Mouse (Mus musculus) intestine, embryonic 15.5 days (tissue): ENCODE results near the gene Cog6. TPM values are rescaled to one million over a fixed set of nuclear protein-coding genes. Genes with fewer than 3 reads are reported as not detected.
"Not testable (repeated sequence)": the region's sequence is repeated elsewhere in the genome, so short reads cannot be mapped to it uniquely, and the experiment has no call there.

ENCODE experiments used
- ATAC-seq: fragments of 200-750 bp; cut with Nextera tagmentation; 2 replicates; pipeline ENCODE4 v1.8.0; 2017; ENCODE audit warnings: moderate TSS enrichment, moderate library complexity
- H3K27ac ChIP-seq: fragments of 300-500 bp; sonication (generic); 2 replicates; pipeline ENCODE4 v1.5.1; 2015; ENCODE audit warnings: mild to moderate bottlenecking, inconsistent platforms
- H3K27me3 ChIP-seq: fragments of 300-500 bp; sonication (generic); replicated peaks from 2 replicates; pipeline ENCODE4 v1.6.1; 2015; ENCODE audit warnings: inconsistent platforms
- H3K36me3 ChIP-seq: fragments of 300-500 bp; sonication (generic); 2 replicates; pipeline ENCODE4 v1.6.1; 2015; ENCODE audit warnings: inconsistent platforms
- H3K4me1 ChIP-seq: fragments of 300-500 bp; sonication (generic); replicated peaks from 2 replicates; pipeline ENCODE4 v1.6.1; 2015; ENCODE audit warnings: inconsistent platforms
- H3K4me2 ChIP-seq: fragments of 300-500 bp; sonication (generic); replicated peaks from 2 replicates; pipeline ENCODE4 v1.6.1; 2015; ENCODE audit warnings: mild to moderate bottlenecking, inconsistent platforms
- H3K4me3 ChIP-seq: fragments of 300-500 bp; sonication (generic); replicated peaks from 2 replicates; pipeline ENCODE4 v1.5.1; 2015; ENCODE audit warnings: inconsistent platforms
- H3K9ac ChIP-seq: fragments of 300-500 bp; sonication (generic); 2 replicates; pipeline ENCODE4 v1.6.1; 2015; ENCODE audit warnings: inconsistent platforms
- H3K9me3 ChIP-seq: fragments of 300-500 bp; sonication (generic); 2 replicates; pipeline ENCODE4 v1.6.1; 2016; ENCODE audit warnings: inconsistent platforms
- WGBS: fragments of 180-500 bp; shearing (Covaris S2); methylation state at CpG from one replicate; pipeline ENCODE4 v1.1.7; 2015; 5-methylcytosine and 5-hydroxymethylcytosine counted together
- polyA plus RNA-seq: library from polyadenylated mRNA; unstranded; fragments of >200 nt; fragmentation: Nextera tagmentation; extraction: Ambion mirVana; gene quantifications from 2 replicates; pipeline ENCODE4 v1.2.1, GENCODE M21; 2015

Cog6 gene
- polyA plus RNA-seq, 1 experiment from 2014 or later = 38.6 TPM

DNA sequence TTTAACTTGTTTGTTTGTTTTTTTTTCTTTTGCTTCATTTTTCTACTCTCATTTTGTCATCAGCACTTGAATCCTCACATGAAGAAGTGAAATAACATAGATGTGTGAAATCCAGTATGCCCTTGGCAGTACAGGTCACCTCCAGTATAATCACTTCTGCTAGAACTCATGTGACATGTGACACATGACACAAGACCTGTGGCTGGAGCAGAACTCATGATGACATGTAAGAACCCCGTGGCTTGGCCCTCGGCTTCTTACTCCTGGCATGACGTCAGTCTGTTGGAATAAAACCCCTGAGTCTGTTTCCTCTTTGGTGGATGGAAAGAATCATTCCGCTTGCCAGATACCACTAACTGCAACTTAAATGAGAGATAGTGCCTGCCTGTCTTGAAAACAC is 10.3 kb upstream of the Cog6 start:
- H3K9me3 ChIP-seq = no peaks in the 10 kb centered on the region
- H3K4me3 ChIP-seq = no peak overlapping the region
- H3K9ac ChIP-seq = no peak overlapping the region

GRCm38 (mm10) chr3:53007411-53007810 is 9.6 kb downstream of the Cog6 start:
- H3K27ac ChIP-seq = no peak overlapping the region
- no peak overlapping the region for H3K4me2 ChIP-seq
- no peaks in the 10 kb centered on the region for H3K4me1 ChIP-seq
- H3K4me3 ChIP-seq = no peak overlapping the region
- H3K36me3 ChIP-seq = no peaks in the 10 kb centered on the region; the same call in none of the 2 replicates
- H3K9ac ChIP-seq = no peak overlapping the region
- no peak for ATAC-seq
- no peaks in the 10 kb centered on the region for H3K27me3 ChIP-seq
- 92% methylated on average over 8 of the region's 8 CpGs for WGBS
- no peaks in the 10 kb centered on the region for H3K9me3 ChIP-seq

More for the DNA sequence above, 10.3 kb upstream of the Cog6 start:
- Histone ChIP-seq H3K36me3 (no peaks in the 10 kb centered on the region), H3K27me3 (no peaks in the 10 kb centered on the region), H3K27ac (no peak overlapping the region), H3K4me2 (no peak overlapping the region), H3K4me1 (no peaks in the 10 kb centered on the region)
- 78% methylated on average over 4 of the region's 4 CpGs for WGBS
- ATAC-seq = no peak

GRCm38 (mm10) chr3:53004406-53005114 is 12.5 kb downstream of the Cog6 start:
- Histone ChIP-seq H3K9me3 (no peaks in the 10 kb centered on the region), H3K9ac (no peak overlapping the region), H3K36me3 (no peaks in the 10 kb centered on the region; the same call in none of the 2 replicates), H3K4me3 (no peak overlapping the region), H3K4me2 (no peak overlapping the region), H3K4me1 (0 out of 2 replicates have a peak, but pooled peaks cover 2% of the 10 kb centered on the region), H3K27me3 (no peaks in the 10 kb centered on the region), H3K27ac (no peak overlapping the region)
- no peak for ATAC-seq
- WGBS = 69% methylated on average over 2 of the region's 2 CpGs

DNA sequence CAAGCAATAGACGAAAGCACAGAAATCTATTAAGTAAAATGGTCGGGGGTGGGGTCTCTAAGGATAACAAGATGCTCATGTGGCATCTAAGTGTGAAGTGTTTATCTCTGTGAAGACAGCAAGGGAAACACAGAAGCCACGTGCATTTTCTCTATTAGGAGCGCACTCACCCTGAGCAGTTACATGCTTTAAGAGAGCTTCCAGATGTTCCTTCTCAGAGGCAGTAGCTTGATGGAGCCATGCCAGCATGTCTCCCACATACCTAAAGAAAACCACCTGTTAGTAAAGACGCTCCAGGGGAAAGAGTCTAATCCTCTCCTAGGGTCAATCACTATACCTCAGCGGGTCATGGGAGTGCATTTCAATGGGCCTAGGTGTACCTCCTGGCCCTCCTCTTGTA is 15.0 kb downstream of the Cog6 start:
- Histone ChIP-seq H3K27ac (no peak overlapping the region), H3K4me1 (0 out of 2 replicates have a peak, but pooled peaks cover 2% of the 10 kb centered on the region), H3K4me2 (no peak overlapping the region), H3K36me3 (no peaks in the 10 kb centered on the region; the same call in none of the 2 replicates), H3K9ac (no peak overlapping the region), H3K27me3 (no peaks in the 10 kb centered on the region), H3K4me3 (no peak overlapping the region), H3K9me3 (no peaks in the 10 kb centered on the region)
- 55% methylated on average over 6 of the region's 6 CpGs for WGBS
- ATAC-seq = no peak

DNA sequence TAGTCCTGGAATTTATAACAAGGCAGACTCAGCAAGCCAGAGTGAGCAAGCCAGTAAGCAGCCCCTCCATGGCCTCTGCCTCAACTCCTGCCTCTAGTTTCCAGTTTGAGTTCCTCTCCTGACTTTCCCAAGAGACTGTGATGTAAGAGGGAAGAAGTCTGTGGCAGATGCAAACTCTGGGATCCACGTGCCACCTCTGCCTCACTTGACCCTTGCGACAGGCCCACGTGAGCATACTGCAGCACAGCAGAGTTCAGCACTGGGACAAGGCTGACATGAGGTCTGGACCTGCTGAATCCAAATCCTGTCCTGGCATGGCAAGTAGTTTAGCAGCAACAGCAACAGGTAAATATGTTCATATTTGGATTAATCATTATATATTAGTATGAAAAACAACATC is 17.0 kb downstream of the Cog6 start:
- WGBS = 73% methylated on average over 3 of the region's 3 CpGs
- H3K9ac ChIP-seq = no peak overlapping the region
- H3K27ac ChIP-seq = no peak overlapping the region
- H3K9me3 ChIP-seq = no peaks in the 10 kb centered on the region
- H3K27me3 ChIP-seq = no peaks in the 10 kb centered on the region
- ATAC-seq = no peak
- peaks cover 9% of the 10 kb centered on the region; the same call in 1 of the 2 replicates for H3K36me3 ChIP-seq
- 0 out of 2 replicates have a peak, but pooled peaks cover 2% of the 10 kb centered on the region for H3K4me1 ChIP-seq
- no peak overlapping the region for H3K4me2 ChIP-seq
- no peak overlapping the region for H3K4me3 ChIP-seq

DNA sequence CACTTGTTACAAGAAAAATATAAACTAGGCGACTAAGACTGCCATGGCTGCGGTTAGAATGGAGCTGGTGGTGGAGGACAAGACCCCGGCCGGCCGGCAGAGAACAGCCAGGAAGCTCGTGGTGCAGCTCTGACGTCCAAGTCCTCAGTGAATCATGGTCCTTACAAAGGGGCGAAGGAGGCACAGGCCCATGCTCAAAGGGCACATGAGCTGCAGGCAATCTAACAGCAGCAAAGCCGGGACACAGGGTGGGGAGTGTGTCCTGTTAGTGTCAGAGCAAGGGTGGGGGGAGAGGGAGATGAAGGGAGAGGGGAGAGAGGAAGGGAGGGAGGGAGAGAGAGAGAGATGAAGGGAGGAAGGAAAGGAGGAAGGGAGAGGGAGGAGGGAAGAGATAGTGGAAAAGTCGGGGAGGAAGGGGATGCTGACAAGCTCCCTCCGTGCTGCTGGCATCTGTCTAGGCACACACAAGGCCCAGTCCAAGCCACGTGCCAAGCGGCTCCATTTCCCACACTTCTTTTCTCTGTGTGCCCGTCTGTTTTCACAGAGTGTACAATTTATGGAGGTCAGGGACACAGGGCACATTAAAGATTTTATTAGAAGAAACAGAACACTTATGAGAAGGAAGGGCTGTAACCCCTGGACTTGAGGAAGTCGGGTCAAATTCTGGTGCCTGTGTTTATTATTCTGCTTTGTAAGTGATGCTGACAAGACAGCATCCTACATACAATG is 17.9 kb downstream of the Cog6 start:
- 62% methylated on average over 15 of the region's 15 CpGs for WGBS
- no peak overlapping the region for H3K4me3 ChIP-seq
- H3K4me2 ChIP-seq = no peak overlapping the region
- ATAC-seq = no peak
- no peaks in the 10 kb centered on the region for H3K9me3 ChIP-seq
- no peaks in the 10 kb centered on the region for H3K27me3 ChIP-seq
- H3K27ac ChIP-seq = no peak overlapping the region
- H3K9ac ChIP-seq = no peak overlapping the region
- H3K4me1 ChIP-seq = 0 out of 2 replicates have a peak, but pooled peaks cover 2% of the 10 kb centered on the region
- peaks cover 9% of the 10 kb centered on the region; the same call in 1 of the 2 replicates for H3K36me3 ChIP-seq

DNA sequence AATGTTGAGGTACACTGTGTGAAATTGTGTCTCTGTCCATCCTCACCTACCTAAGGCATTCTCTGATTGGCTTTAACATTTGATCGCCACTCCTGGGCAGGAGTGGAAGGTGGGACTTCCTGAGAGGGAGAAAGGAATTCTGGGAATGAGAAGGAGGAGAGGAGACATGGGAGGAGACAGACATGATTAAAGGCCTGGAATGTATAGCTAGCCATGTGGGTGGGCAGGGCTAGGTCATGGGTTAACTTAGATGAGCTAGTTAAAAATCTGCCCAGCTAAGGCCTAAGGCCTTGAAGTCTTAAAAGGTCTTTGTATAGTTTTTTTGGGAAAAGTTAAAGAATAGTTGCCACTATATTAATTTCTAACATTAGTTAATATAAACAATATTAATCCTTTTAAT is 19.7 kb downstream of the Cog6 start:
- 0 out of 2 replicates have a peak, but pooled peaks cover 2% of the 10 kb centered on the region for H3K4me1 ChIP-seq
- no peak overlapping the region for H3K27ac ChIP-seq
- peaks cover 9% of the 10 kb centered on the region; the same call in 1 of the 2 replicates for H3K36me3 ChIP-seq
- no peak overlapping the region for H3K4me2 ChIP-seq
- no peaks in the 10 kb centered on the region for H3K27me3 ChIP-seq
- 83% methylated on average over 1 of the region's 1 CpGs for WGBS
- no peak for ATAC-seq
- no peak overlapping the region for H3K9ac ChIP-seq
- H3K9me3 ChIP-seq = no peaks in the 10 kb centered on the region
- H3K4me3 ChIP-seq = no peak overlapping the region

GRCm38 (mm10) chr3:52996635-52997034 is 20.4 kb downstream of the Cog6 start:
- no peak overlapping the region for H3K27ac ChIP-seq
- WGBS = 91% methylated on average over 5 of the region's 5 CpGs
- H3K27me3 ChIP-seq = no peaks in the 10 kb centered on the region
- H3K4me3 ChIP-seq = no peak overlapping the region
- no peak overlapping the region for H3K9ac ChIP-seq
- H3K9me3 ChIP-seq = no peaks in the 10 kb centered on the region
- no peak for ATAC-seq
- peaks cover 9% of the 10 kb centered on the region; the same call in 1 of the 2 replicates for H3K36me3 ChIP-seq
- H3K4me2 ChIP-seq = no peak overlapping the region
- H3K4me1 ChIP-seq = no peaks in the 10 kb centered on the region

DNA sequence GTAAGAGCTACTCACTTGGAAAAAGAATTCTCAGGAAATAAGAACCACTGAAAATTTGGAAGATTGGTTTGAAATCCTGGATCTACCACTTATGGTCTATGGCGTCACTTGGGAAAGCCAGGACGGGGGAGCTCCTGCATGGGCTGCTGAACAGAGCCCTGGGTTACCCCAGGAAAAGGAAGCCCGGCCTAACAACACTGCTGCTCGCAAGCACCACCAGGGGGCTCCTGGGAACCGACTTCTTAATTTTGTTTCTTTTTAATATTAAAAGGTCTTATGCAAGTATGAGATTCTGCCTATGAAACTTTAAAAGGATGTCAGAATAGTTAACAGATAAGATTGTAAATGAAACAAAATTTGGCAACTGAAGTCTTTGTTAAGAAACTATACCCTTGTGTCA is 22.4 kb downstream of the Cog6 start:
- no peak for ATAC-seq
- Histone ChIP-seq H3K9me3 (no peaks in the 10 kb centered on the region), H3K4me3 (no peak overlapping the region), H3K36me3 (peaks cover 9% of the 10 kb centered on the region; the same call in 1 of the 2 replicates), H3K4me1 (no peaks in the 10 kb centered on the region), H3K9ac (no peak overlapping the region), H3K27ac (no peak overlapping the region), H3K27me3 (no peaks in the 10 kb centered on the region), H3K4me2 (no peak overlapping the region)
- 76% methylated on average over 5 of the region's 5 CpGs for WGBS

GRCm38 (mm10) chr3:52993296-52993695 is 23.7 kb downstream of the Cog6 start:
- no peak overlapping the region for H3K4me2 ChIP-seq
- WGBS = 82% methylated on average over 10 of the region's 10 CpGs
- H3K36me3 ChIP-seq = peaks cover 9% of the 10 kb centered on the region; the same call in 1 of the 2 replicates
- H3K9me3 ChIP-seq = no peaks in the 10 kb centered on the region
- ATAC-seq = no peak
- no peak overlapping the region for H3K9ac ChIP-seq
- no peaks in the 10 kb centered on the region for H3K27me3 ChIP-seq
- H3K27ac ChIP-seq = no peak overlapping the region
- no peaks in the 10 kb centered on the region for H3K4me1 ChIP-seq
- H3K4me3 ChIP-seq = no peak overlapping the region

GRCm38 (mm10) chr3:52990041-52990737 is 26.8 kb downstream of the Cog6 start:
- no peak overlapping the region for H3K4me2 ChIP-seq
- H3K9ac ChIP-seq = no peak overlapping the region
- H3K9me3 ChIP-seq = no peaks in the 10 kb centered on the region
- 0 out of 2 replicates have a peak, but pooled peaks cover 8% of the 10 kb centered on the region for H3K36me3 ChIP-seq
- H3K4me3 ChIP-seq = no peak overlapping the region
- 56% methylated on average over 18 of the region's 18 CpGs for WGBS
- H3K27me3 ChIP-seq = no peaks in the 10 kb centered on the region
- H3K4me1 ChIP-seq = no peaks in the 10 kb centered on the region
- no peak overlapping the region for H3K27ac ChIP-seq
- ATAC-seq = no peak

DNA sequence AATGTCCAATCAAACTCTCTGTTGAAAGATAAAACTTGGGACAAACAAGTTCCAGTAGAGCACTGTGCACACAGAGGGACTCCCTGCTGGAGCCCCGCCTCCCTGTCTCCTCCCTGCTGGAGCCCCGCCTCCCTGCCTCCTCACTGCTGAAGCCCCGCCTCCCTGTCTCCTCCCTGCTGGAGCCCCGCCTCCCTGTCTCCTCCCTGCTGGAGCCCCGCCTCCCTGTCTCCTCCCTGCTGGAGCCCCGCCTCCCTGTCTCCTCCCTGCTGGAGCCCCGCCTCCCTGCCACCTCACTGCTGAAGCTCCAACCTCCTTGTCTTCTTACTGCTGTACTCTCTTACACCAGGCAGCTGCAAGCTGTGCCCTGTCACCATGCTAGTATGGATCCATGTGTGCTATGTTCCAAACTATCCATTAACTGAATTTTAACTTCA is 31.5 kb downstream of the Cog6 start:
- H3K27ac ChIP-seq, H3K4me2 ChIP-seq, H3K9ac ChIP-seq, H3K27me3 ChIP-seq, H3K4me3 ChIP-seq, H3K4me1 ChIP-seq, H3K9me3 ChIP-seq: not testable (repeated sequence)
- H3K36me3 ChIP-seq = 0 out of 2 replicates have a peak, but pooled peaks cover 14% of the 10 kb centered on the region
- ATAC-seq = peak; percentile 65
- 71% methylated on average over 7 of the region's 7 CpGs for WGBS
